Mouse (Mus musculus) kidney, adult 2 months (tissue): ENCODE data around the gene Pced1b.

Experiments used
- CTCF ChIP-seq: fragments of 200-500 bp; conservative IDR thresholded peaks from 2 replicates; pipeline ENCODE4 v1.5.1; 2011; ENCODE audit warnings: low read depth, mild to moderate bottlenecking, control low read depth, low read length, moderate library complexity, mixed read lengths; ENCODE audit not compliant: insufficient read depth, insufficient read length
- POLR2A ChIP-seq: fragments of 200-500 bp; IDR thresholded peaks from one replicate; pipeline ENCODE4 v1.6.1; 2011; ENCODE audit warnings: low read depth, low read length, control low read depth

- TF ChIP-seq CTCF: no peak
- TF ChIP-seq POLR2A: no peak
Observed at GRCm38 (mm10) chr15:97382567-97382966, 135.7 kb downstream of the Pced1b start.
